Mouse (Mus musculus): ENCODE measurements around the gene Emc9.

DNA sequence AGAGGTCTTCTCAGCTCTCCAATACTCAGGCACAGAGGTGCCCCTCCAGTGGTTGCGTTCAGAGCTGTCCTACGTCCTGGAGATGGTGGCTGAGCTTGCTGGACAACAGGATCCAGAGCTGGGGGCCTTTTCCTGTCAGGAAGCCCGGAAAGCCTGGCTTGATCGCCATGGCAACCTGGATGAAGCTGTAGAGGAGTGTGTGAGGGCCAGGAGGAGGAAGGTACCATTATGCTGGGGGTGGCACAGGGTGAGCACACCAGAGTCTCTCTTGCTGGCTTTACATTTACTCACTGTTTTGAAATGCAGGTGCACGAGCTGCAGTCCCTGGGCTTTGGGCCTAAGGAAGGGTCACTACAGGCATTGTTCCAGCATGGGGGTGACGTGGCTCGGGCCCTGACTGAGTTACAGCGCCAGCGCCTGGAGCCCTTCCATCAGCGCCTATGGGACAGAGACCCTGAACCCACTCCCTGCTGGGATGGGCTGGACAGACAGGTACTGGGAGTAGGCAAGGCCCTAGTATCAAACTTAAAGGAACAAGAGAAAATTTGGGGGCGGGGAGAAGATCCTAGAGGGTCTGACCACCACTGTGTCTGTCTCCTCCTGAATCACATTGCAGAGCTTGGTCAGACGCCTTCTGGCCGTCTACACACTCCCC, 11.1 kb upstream of the Emc9 start:
- TF ChIP-seq POLR2A (IDR thresholded peaks at IDR 0.05; ENCODE audit: borderline replicate concordance, extremely low read depth, insufficient read depth, insufficient read length, poor library complexity, severe bottlenecking) (no peak), CTCF (IDR thresholded peaks at IDR 0.05; ENCODE audit: borderline replicate concordance, extremely low read depth, insufficient read depth, insufficient read length) (no peak)
